Mouse (Mus musculus): ENCODE data around the gene Nfia.

Nfia gene

DNA sequence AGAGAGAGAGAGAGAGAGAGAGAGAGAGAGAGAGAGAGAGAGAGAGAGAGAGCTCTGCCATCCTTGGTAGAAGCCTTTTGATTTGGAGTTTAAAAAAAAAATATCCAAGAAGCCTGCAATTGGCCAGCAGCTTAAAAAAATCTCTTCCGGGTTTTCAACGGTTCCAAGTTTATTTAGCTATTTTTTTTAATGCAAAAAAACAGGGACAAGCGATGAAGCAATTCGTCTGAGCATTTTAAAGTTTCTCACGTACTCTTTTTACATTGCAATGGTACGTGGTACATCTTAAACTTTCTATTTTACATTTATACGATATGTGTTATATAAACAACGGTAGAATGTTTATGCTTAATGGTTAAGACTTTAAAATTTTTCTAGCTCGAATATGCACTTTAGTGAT lies at the start of gene Nfia:
TSS of gene Nfia (plus strand) at position 94 of the 400 bp plus-strand sequence.
- DNase-seq (ENCODE audit: low spot score in 2 of 2), result no peak

DNA sequence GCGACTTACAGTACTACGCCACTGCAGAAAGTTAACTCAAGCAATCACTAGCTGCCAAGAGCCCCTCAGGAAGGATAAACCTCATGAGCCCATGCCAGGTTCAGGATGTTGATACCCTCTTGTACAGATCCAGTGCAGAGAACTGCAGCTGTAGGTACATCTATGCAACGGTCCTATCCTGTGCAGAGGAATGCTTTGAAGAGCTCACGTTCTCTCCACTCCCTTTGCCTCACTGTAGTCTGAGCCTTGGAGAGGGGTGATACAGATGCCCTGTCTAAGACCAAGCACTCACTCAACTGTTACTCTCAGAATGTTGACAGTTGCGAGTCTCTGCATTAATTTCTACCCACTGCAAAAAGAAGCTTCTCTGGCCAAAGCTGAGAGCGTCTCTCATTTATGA lies 49.2 kb upstream of the Nfia start:
- DNase-seq (ENCODE audit: low spot score in 2 of 2), result no peak

- DNase-seq (ENCODE audit: low spot score in 2 of 2), result no peak
These were observed 44.0 kb upstream of the Nfia start for GRCm38 (mm10) chr4:97728520-97728919.

DNA sequence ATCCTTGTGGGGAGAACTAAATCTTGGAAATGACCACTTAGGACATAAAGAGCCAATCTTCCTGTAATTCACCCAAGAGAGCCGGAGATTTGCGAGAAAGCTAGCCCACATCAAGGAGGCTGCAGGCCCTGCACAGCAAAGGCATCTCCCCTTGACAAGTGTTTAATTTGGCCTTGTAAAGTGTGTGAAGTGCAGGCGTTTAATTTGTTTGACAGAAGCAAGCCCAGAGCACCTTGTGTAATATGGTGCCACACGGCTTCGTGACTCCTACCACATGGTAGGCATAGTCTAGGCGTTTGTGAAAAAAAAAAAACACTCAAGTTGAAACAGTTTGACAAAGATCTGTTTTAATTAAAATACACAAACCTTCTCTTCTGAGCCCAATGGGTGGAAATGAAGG lies 42.5 kb upstream of the Nfia start:
- DNase-seq (ENCODE audit: low spot score in 2 of 2), result no peak

DNA sequence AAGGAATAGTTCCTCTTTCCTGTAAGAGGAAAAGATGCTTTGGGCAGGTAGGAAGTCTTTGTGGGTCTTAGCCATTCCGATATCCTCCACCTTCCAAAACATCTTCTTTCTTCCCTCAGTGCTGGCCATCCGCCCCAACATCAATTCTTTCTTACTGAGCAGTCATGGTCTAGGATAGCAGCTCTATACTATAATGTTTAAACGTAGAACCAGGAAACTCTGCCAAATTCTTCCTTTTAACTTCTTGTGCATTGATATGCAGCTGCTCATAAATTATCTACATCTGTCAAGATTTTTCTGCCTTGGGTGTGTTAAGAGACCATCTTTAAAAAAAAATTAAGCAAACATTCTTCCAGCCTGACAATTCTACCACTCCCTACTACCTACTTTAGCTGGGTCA lies 42.1 kb upstream of the Nfia start:
- no peak for DNase-seq (ENCODE audit: low spot score in 2 of 2)

GRCm38 (mm10) chr4:97733392-97733791 lies 39.1 kb upstream of the Nfia start:
- no peak for DNase-seq (ENCODE audit: low spot score in 2 of 2)

- no peak for DNase-seq (ENCODE audit: low spot score in 2 of 2)
These were observed 28.6 kb upstream of the Nfia start for GRCm38 (mm10) chr4:97743932-97744331.

DNA sequence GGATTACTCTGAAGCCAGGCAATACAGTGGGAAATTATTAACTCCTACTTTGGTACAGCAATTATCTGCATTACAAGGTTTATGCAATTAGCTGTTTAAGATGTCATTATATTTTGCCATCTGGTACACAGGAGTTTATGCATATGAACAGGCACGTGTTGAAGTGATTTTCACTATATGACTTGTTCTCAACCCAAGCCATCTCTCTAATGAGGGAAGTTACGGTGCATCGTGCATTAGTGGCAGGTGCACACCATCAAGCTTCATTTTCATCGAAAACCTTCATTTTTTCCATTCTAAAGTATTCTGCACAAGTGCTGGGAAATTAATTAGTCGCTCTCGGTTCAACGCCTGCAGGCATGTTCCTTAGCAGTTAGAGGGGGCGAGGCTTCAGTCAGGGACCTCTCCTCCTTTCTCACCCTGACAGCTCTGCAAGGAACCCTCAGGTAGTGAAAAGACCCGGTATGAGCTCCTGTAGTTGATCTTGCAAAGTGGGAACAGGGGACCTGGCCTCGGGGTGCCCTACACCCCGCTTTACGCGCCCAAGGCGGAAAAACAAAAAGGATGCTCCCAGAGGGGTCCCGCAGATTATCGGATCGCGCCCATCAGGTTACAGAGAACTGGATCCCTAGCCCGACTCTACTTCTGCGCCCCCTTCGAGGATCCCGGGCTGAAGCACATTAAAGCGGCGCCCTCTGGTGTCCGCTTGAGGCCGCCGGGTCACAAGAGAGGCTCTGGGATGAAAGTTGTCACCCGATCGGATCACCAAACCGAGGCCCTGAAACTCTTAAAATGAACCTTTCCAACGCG lies 27.0 kb upstream of the Nfia start:
- DNase-seq (ENCODE audit: low spot score in 2 of 2), result peak; percentile 60 to 87

- DNase-seq (ENCODE audit: low spot score in 2 of 2), result no peak
These were observed 26.2 kb upstream of the Nfia start for GRCm38 (mm10) chr4:97746106-97746900.

- no peak for DNase-seq (ENCODE audit: low spot score in 2 of 2)
These were observed 22.1 kb upstream of the Nfia start for GRCm38 (mm10) chr4:97750401-97750800.

GRCm38 (mm10) chr4:97751030-97751482 lies 21.5 kb upstream of the Nfia start:
- DNase-seq (ENCODE audit: low spot score in 2 of 2), result peak; percentile 82 to 92

- peak in 1 of 2 experiments; percentile 40 for DNase-seq (ENCODE audit: low spot score in 2 of 2)
These were observed 20.9 kb upstream of the Nfia start for GRCm38 (mm10) chr4:97751483-97752251.

DNA sequence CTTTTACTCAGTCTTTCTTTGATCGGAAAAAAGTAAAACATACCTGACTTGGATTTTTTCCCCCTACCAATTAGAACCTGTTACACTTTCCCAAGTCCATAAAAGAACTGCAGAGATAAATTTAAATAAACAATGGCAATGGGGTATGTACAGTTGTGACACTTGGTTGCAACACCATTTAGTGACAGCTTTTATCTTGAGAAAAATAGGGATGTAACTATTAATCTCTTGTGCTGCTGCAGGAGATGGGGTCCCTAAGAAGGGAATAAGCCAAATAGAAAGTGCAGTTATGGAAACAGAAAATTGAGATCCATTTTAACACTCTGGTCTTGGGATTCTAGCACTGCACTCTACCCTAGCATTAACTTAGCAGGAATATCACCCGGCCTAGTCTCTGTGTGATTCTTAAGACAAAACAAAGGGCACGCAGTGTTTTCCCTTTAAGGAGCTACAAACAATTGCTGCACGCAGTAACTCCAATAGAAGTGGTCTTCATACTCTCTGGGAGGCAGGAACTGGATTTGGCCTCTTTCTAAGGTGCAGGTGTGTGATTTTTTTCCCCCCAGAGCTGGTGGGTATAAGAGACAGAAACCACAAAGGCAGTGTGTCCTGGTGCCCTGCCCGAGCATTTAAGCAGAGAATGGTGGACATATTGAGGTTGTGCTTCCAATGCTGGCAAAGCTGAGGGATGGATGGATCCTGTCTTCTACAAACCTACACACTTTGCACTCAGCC lies 20.1 kb upstream of the Nfia start:
- DNase-seq (ENCODE audit: low spot score in 2 of 2), result no peak

DNA sequence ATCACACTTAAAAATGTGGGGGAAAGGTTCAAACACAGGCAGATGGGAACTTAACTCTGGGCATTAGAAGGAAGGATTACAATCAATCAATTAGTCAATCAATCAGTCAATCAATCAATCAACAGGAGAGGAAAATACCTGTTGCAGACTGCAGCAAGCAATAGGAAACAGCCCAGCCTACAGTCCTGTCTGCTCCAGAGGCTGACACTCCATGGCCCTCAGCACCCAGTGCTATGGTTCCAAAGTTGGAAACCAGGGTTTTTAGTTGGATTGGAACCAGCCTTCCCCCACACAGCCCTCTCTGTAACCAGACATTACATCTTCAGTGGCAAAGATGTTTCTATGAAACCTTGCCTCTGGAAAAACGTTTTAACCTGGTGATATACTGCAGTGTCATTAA lies 19.0 kb upstream of the Nfia start:
- no peak for DNase-seq (ENCODE audit: low spot score in 2 of 2)

DNA sequence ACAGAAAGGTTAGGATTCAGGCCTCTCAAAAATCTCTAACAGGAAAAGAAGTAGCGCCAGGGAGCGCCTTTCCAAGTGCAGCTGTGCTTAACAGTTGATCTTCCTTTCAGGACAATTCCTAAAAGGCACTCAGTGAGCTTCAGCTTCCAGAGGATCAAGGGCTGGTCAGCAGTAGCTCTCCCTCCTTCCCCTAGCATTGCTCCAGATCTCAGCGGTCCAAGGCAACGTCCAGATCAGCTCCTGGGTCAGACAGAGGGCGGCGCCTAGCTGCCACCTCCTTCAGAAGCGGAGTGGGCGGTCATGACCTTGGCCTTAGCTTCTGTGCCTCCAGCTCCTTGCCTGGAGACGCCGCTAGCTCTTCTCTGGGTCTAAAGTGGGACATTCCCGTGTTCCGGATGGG lies 18.3 kb upstream of the Nfia start:
- no peak for DNase-seq (ENCODE audit: low spot score in 2 of 2)

- peak in 1 of 2 experiments; percentile 69 for DNase-seq (ENCODE audit: low spot score in 2 of 2)
These were observed 15.1 kb upstream of the Nfia start for GRCm38 (mm10) chr4:97757207-97757977.

DNA sequence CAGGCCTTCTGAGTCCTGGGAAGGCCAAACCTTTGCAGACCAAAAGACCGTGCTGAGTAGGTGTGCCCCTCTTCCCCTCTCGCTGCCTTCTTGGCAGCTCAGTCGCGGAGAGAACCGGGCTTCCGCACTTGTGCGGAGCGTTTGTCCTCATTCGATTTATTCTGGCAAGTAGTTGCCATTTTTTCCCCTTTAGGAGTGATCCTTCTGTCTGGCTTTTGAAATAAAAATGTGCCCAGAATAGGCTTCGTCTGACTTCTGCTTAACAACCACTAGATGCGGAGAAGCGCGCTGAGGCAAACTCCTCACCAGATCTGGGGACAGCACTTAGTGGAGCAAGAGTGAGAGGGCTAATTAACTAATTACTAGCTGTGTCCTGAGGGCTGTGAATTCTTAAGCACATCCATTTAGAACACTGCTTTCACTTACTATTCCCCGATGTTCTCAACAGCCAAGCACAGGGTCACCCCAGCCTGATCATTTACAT lies 14.5 kb upstream of the Nfia start:
- peak in 1 of 2 experiments; percentile 41 for DNase-seq (ENCODE audit: low spot score in 2 of 2)

DNA sequence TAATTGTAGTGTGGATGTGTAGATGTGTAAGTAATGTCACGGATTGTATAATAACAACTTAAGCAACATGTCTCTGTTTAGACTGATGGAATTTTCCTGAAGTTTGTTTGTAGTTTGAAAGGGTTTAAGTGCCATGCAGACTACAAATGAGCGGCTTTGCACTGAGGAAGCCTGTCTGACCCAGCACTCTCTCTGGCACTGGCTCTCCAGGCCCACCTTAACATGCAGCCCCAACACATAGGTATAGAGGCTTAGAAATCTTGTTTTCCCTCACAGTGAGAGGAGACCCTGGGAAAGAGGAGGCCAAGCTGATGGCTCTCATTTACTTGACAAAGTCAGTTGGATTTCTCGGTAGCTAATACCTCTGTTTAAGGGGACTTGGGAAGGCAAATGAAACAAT lies 13.9 kb upstream of the Nfia start:
- no peak for DNase-seq (ENCODE audit: low spot score in 2 of 2)

GRCm38 (mm10) chr4:97764616-97765015 lies 7.9 kb upstream of the Nfia start:
- no peak for DNase-seq (ENCODE audit: low spot score in 2 of 2)

DNA sequence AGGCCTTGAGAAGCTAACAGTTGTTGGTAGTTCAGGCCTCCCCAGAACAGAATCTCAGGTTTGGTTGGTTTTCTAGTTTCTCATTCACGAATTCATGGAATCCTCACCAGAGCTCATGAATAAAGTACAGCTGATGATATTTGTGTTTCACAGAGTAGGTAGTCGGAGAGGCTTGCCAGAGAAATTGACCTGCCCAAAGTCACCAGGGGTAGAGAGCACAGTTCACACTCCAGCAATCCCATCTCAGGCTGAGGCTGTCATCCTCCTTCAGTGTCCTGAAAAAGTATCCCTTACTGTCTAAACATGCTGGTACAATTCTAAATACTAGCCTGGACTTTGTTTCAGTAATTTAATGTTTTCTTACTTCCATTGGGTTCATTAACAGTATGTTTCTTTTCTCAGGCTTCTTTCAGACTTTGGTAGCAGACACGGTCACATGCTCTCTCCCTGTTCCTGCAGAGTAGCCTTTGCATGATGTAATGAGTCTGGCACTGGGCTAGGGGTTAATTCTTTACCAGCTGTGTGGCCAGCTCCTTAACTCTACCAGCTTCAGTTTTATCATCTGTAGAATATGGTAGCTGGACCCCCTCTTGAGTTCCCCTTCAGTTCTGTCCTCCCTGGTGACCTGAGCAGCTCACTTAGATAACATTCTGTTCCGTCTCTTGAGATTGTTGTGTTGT lies 7.1 kb upstream of the Nfia start:
- no peak for DNase-seq (ENCODE audit: low spot score in 2 of 2)
